Mouse (Mus musculus) cerebellum, adult (tissue): ENCODE measurements around the gene Mpc1.

Source experiments
- ATAC-seq: cut with Nextera tagmentation; 2 replicates; pipeline ENCODE4 v1.9.2; 2017; ENCODE audit warnings: mild to moderate bottlenecking, moderate library complexity, mixed read lengths; ENCODE audit not compliant: insufficient number of reproducible peaks, low FRiP score, low TSS enrichment

Gene Mpc1

DNA sequence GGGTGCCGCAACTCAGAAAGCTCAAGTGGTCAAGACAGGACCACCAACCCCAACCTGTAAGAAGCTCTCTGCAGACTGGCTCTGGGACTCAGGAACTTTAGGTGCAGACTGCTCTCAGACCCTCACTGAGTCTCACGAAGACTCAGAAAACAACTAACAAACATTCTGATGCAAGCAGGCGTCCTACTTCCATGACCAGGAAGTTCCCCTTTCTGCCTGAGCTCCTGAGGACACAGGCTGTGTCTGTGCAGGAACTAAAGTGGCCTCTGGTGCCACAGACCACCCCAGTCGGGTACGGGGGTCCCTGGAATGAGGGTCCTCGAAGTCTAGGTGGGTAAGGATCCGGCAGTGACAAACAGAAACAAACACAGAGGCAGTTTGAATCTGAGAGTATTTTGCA lies 6.0 kb upstream of the Mpc1 start:
- ATAC-seq: no peak

DNA sequence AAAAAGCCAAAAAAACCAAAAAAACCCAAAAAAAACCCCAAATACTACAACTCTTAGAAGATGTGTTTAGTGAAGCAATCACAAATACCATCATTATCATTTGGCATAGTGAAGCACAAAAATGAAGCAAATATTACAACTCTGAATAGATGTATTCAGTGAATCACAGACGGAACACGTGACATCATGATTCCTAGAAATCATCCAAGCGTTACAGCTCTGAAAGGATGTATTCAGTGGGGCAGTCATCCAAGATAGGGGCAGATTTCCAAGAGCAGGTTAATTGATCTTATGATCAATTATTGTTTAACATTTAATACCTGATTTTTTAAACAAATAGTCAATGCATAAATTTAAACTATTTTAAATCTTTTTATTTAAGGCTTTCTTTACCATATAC lies 5.4 kb upstream of the Mpc1 start:
- no peak for ATAC-seq

DNA sequence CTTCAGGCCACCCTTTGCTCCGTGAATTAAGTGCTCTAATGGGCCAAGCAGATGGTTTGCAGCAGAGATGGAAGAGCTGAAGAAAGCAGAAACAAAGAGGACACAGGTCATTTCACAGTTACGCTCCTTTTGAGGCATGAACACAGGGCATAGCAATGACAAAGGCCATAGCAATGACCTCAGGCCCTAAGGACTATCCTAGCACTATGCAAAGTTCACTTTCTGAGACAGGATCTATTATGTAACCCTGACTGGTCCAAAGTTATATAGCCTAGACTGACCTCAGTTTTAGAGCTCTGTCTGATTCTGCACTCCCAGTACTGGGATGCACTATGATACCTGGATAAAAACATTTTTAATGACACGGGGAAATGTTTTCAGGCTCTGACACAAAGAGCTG lies 4.3 kb upstream of the Mpc1 start:
- ATAC-seq: no peak

DNA sequence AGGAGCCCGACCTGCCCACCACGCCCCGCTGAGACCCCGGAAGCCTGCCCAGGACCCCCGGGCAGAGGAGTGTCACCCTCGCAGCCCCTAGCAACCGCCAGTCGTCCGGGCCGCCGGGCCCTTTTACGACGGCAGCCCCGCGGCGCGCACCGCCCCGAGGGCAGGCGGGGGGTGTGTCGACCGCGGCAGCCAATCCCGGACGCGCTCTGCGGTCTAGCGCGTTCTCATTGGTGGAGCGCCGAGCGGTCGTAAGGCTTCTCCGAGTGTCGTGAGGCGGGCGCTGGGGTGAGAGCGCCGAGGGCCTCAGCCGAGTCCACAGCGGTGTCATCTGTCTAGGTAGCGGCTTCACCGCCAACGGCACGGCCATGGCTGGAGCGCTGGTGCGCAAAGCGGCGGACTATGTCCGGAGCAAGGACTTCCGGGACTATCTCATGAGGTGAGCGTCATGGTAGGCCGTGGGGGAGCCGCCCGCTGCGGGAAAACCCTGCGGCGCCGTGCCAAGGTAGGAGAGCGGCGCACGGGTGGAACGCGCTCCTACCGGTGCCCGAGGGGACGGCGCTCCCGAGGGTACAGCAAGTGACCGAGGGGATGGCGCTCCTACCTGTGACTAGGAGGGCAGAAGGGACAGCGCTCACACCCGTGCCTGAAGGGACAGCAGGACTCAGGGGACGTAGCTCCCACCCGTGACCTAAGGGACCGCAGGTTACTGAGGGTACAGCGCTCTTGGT lies 986 bp downstream of the Mpc1 start:
- peak; percentile 91 for ATAC-seq

DNA sequence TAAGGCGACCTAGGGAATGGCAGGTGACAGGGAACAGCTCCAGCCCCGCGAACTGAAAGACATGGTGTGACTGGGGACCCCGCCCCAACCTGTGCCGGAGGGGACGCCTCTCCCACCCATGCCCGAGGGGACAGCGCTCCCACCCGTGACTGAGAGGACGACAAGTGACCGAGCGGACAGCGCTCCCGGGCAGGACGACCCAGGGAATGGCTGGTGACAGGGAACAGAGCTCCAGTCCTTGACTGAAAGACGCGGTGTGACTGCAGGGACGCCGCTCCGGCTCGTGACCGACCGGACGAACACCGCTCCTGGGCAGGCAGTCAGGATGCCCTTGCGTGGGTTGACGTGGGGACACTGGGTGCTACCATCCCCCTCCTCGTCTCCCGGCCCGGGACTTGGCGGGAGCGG lies 1.6 kb downstream of the Mpc1 start:
- no peak; the same call in 1 of the 2 replicates for ATAC-seq

DNA sequence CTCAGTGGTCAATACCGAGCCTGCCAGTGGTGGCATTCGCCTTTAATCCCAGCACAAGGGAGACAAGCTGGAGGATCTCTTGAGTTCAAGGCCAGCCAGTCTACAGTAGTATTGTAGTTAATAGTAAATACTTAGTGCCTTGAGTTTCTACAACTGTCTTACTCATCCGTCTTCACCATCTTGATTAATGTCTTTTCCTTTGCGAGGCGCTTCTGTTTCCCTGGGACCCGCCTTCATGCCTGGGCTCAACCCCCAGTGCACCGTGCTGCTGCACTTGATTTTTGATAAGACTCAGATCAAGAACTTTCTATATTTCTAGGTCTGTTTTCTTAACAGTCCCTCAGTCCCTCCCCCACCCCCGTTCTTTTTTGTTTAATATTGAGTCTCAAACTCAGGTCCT lies 2.4 kb downstream of the Mpc1 start:
- ATAC-seq: no peak

DNA sequence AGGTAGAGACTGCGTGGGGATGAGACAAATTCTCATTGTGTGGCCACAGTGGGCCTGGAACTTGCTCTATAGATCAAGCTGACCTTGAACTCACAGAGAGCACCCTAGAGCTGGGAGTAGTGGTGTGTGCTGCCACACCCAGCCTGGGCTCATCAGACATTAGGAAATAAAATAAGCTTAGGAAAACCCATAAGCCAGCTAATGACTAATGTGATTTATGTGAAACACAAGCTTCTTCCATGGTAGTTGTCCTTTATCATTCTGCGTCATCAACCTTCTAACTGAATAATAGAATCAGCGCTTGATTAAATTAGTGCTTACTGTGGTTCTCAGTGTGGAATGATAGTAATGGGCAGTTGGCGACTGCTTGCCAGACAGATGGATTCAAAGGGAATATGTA lies 4.3 kb downstream of the Mpc1 start:
- ATAC-seq: no peak

DNA sequence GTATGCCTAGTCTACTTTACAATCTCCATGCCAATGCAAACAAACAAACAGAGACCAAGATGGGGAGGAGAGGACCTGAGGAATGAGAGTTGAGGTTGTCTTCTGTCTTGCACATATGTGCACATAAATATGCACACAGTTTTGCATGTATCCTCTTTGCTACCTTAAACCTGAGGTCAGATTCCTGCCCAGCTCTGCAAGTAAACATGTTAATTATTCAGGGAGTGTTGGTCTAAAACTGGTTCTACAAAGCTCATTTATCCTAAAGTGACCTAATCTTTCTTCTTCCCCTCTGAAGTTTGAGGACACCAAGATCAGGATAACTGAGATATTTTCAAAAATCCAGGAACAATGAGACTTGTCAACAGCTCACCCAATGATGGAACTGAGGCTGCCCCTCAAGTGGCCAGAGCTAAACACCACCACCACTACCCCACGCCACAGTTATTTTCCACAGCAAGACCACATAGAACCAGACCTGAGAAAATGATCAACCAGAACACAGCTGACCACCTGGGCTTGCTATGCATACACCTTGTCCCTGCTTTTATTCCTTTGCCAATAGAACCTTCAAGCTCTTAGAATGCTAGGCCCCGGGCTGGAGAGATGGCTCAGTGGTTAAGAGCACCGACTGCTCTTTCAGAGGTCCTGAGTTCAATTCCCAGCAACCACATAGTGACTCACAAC lies 7.4 kb downstream of the Mpc1 start:
- no peak for ATAC-seq

DNA sequence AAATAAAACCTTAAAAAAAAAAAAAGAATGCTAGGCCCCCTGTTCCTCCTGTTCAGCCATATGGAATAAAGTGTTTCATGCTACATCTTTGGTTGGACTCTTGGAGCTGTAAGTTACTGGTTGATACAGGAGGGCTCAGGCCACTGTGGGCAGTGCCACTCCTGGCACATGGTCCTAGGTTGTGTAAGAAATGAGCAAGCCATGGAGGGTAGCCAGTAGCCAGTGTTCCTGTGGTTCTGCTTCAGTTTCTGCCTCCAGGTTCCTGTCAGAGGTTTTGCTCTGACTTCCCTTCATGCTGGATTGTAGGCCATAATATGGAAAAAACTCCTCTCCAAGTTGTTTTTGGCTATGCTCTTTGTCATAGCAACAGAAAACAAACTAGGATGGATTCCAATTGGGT lies 8.0 kb downstream of the Mpc1 start:
- ATAC-seq: no peak

DNA sequence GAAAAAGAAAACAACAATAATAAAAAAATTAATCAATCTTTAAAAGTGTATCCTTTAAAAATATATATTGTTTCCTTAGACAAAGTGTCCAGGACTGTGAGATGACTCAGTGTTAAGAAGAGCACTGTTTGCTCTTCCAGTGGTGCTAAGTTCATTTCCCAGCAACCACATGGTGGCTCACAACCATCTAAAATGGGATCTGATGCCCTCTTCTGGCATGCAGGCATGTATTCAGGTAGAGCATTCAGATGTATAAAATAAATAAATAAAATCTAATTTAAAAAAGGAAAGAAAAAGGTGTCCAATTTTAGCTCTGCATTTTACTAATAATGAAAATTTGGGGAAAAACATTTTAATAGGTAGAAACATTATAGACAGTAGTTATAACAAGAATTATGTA lies 13.1 kb downstream of the Mpc1 start:
- ATAC-seq: no peak

DNA sequence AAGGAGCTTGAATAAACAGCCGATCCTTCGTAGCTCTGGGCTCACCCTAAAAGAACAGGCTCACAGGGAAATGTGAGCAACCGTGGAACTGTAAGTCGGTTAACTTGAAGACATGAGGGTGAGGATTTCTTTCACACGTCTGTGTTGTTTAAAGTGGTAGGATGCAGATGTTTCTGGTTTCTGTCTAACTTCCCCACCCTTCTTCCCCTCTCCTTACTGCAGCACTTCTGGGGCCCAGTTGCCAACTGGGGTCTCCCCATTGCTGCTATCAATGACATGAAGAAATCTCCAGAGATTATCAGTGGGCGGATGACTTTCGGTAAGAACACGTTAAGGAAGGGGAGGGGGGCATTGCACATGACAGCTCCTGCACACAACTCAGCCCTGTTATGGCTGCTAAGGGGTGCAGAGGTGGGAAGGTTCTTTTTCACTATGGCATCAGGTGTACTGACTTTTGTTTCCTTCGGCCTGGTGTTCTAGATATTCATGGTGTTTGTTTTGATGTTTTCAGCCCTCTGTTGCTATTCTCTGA lies 13.7 kb downstream of the Mpc1 start:
- no peak for ATAC-seq

DNA sequence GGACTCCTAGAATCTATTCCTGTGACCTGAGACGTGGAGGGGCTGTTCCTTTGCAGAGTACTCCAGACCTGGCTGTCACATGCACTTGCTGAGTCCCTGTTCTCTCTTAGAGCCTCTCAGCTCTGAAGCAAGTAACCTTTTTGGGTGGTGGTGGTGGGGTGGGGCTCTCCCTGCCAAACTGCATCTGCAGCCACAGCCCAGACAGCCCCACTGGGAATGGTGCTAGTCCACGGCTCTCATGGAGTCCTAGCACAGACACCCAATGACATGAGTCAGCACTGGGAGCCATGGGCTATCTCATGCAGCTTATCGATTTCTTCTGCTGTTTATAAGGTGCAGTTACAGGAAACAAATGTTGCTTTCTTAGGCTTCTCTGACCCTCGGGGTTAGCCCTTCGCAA lies 15.0 kb downstream of the Mpc1 start:
- no peak for ATAC-seq

DNA sequence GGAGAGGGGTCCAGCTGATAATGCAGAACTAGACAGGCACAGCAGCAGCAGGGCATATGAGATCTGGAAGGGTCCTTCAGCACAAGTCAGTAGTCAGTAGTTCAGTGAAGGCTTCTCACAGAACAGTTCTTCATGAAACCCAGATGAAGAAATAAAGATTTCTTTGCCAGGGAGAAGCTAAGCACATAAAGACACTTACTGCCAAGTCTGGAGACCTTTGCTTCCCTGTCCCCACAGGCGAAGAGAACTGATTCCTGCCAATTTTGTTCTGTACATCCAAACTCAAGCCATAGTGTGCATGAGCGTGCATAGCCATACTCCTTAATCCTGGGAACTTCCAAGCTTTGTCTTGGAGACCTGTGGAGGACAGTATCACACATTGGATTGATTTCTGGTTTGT lies 15.6 kb downstream of the Mpc1 start:
- ATAC-seq: no peak

DNA sequence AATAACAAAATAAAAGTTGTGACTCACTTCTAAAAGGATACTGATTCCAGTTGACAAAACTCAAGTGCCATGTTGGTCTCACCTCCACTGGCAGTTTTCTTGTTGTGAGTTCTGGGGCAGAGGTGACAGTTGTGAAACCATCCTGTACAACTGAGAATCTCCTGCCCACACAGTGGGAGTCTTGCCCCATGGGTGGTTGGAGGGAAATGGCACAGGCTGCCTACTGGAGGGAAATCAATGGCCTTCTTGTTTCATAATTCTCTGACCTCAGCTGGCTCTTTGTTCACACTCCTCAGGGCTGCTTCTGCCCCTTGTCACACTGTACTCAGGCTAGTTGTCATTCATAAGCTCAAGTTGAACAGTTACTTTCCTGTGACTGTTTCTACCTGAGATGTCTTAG lies 16.8 kb downstream of the Mpc1 start:
- ATAC-seq: no peak

DNA sequence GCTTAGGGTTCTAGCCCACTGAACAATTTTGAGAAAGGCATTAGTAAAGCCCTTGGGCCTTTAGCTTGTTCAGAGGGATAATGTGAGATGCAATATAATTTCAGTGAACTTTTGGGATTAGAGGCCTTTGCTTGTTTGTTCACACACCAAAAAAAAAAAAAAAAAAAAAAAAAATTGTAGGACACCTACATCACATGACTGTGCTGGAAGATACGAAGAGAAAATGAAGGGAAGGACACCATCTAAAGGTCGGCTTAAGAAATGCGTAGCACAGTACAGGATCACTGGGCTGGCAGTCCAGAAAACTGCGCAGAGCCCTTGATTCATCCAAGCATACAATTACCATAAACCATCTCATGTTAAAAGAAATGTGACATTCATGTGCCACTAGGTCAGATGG lies 18.8 kb downstream of the Mpc1 start:
- ATAC-seq: no peak

DNA sequence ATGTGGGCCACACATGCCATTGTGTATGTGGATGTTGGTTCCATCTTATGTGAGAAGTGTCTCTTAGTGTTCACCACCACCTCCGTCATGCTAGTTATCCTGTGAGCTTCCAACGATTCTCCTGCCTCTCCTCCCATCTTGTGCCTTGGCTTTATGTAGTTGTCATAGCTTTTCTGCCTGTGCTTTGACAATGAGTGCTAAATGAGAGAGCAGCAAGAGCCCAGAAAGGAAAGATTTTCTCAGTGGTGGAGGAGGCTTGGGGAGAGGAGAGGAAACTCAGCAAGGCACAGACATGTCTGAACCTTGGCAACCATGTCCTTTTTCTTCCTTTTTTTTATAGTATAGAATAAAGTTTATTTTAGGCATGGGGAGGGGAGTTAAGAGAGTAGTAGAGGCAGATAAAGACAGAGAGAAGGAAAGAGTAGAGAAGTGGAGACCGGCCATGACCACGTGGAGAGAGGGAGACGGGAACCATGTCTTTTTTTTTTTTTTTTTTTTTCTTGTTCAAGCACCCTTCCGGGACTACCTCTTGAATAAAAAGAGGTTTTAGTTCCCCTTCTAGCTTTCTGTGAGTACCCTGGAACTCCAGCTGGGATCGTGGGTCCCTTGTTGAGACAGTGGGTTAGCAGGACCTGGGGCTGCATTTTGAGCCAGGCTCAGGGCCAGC lies 20.2 kb downstream of the Mpc1 start:
- no peak for ATAC-seq

DNA sequence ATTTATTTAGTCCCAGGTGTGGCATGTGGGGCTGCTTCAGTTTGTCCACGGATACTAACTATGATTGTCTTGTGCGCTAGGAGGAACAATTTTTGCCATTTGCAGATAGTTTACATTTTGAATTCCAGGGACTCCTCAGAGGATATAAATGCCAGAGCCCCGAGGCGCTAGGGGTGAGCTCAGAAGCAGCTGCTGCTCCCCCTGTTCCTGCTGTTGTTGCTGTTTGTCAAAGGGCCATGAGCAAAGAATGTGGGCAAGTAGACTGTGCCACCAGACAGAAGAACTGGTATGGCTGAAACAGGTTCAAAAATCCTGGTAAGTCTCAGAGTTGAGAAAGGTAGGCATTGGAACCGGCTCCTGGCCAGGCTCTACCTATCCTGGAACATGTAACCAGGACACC lies 21.0 kb downstream of the Mpc1 start:
- no peak for ATAC-seq

DNA sequence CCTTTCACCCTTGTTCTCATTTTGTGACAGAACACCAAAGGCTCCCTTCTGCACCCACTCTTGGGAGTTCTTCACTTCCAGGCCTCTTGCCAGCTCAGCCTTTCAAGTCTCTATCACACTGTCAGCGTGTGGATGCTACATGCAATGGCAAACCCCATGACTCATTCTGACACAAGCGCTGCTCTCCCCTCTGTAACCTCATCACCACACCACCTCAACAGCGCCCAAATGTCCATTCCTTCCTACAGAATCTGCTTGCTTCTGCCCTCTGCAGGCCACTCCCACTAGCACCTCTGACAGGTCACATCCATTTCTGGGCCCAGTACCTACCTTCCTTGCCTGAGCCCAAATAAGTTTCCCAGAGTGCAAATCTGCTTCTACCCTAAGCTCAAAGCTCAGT lies 23.1 kb downstream of the Mpc1 start:
- ATAC-seq: no peak

DNA sequence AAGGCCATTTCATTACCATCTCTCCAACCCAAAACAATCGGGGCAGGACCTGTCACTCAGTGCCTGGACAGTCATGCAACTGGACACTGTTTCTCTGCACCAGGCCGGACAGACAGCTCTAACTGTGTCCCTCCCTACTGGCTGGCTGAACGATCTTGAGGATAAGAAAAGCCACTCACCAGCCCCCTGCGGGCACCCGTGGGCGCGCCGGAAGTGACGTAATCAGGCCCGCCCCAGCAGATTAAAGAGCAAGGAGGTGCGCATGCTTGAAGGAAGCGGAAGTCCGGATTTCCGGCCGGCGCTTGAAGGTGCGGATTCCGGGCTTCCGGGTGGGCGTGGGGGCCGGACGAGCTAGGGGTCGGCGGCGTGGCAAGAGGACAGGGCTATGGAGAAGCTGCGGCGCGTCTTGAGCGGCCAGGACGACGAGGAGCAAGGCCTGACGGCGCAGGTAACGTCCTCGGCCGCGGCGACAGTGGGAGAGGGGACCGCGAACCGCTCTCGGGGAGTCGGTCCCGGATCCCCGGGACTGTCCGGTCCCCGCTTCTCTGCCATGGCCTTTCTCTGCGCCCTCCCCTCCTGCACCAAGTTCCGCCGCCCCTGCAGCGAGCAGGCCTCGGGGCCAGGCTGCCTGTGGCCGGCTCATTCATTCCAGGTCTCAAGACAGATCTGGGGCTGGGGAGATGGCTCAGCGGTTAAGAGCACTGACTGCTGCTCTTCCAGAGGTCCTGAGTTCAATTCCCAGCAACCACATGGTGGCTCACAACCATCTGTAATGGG lies 28.3 kb downstream of the Mpc1 start, which contains the start of gene Sft2d1:
TSS of gene Sft2d1 (plus strand) at position 265 of the 777 bp plus-strand sequence.
- peak; percentile 92 for ATAC-seq

DNA sequence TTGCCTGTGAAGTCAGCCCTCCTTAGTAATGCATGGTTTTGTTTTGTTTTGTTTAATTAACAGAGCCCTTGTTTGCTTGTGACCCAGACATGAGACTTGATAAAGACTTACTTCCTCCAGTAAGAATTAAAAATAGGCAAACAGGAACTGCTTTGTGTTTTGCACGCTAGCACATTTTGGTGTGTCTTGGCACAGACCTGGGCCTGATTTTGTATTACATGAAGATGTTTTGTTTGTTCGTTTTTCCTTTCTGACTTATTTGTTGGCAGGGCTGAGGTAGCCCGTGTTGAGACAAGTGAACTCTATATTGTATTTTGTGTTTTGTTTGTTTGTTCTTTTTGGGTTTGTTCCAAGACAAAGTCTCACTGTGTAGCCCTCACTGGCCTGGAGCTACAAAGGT lies 29.0 kb downstream of the Mpc1 start:
- no peak for ATAC-seq

DNA sequence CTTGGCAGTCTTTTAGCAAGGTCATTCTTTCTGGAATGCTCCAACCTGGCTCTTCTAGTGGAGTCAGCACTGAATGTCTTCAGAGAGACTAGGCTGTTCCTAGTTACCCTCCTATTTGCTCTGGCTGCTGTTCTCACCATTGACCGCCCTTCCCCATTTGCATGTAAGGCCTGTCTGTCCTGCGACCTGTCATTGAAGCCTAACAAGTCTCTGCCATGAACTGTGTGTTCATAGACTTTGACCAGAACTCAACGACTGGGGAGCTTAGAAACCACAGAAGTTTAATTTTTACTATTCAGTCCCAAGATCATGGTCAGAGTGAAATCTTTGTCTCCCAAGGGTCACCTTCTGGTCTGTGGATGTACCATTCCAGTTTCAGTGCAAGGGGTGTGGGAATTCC lies 31.3 kb downstream of the Mpc1 start:
- ATAC-seq: no peak
